Mouse (Mus musculus) cortical plate, adult 2 months (tissue): Measurements from ENCODE around the gene Drc3.

Source experiments
- CTCF ChIP-seq: fragments of 200-500 bp; IDR thresholded peaks from 2 replicates; pipeline ENCODE4 v1.5.1; 2011; ENCODE audit warnings: mild to moderate bottlenecking, control low read depth, low read length; ENCODE audit not compliant: insufficient read depth; ENCODE audit errors: extremely low read depth
- POLR2A ChIP-seq: fragments of 200-500 bp; IDR thresholded peaks from 2 replicates; pipeline ENCODE4 v1.6.1; 2011; ENCODE audit warnings: mild to moderate bottlenecking, low read length, control low read depth; ENCODE audit not compliant: insufficient read depth; ENCODE audit errors: extremely low read depth

DNA sequence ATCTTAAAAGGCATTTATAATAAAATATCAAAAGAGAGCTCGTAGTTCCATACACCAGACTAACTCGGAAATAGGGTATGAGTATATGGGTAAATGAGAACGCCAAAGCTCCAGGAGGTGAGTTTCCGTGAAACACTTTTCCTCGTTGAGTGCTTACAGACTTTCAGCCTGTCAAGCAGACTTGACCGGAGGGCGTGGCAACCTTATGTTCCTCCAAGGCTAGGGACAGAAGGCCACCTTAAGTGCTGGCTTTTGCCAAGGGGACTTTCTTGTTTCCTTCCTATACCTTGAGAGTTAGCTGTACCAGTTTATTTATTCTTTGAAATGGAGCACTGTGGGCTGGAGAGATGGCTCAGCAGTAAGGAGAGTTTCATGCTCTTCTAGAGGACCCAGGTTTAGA lies 87.0 kb downstream of the Drc3 start:
- TF ChIP-seq CTCF (no peak), POLR2A (no peak)
